Mouse (Mus musculus): ENCODE results near the gene Taf8. TPM values are rescaled to one million over a fixed set of nuclear protein-coding genes. Genes with fewer than 3 reads are reported as not detected.

Taf8 gene
- total RNA-seq, 2 experiments from 2014 or later = 14.6 to 17.1 TPM

GRCm38 (mm10) chr17:47466284-47466683 is 35.8 kb downstream of the Taf8 start:
- intact Hi-C loops (cut with DNase I) = no loop called here
- no peak for DNase-seq (ENCODE audit: low spot score in 2 of 2)

GRCm38 (mm10) chr17:47465016-47465415 is 37.1 kb downstream of the Taf8 start:
- intact Hi-C loops (cut with DNase I) = no loop called here
- no peak for DNase-seq (ENCODE audit: low spot score in 2 of 2)

- intact Hi-C loops (cut with DNase I) = no loop called here
- no peak for DNase-seq (ENCODE audit: low spot score in 2 of 2)
Measured at GRCm38 (mm10) chr17:47464248-47464965, 37.7 kb downstream of the Taf8 start.

GRCm38 (mm10) chr17:47462728-47463388 is 39.2 kb downstream of the Taf8 start:
- intact Hi-C loops (cut with DNase I) = no loop called here
- no peak for DNase-seq (ENCODE audit: low spot score in 2 of 2)

- intact Hi-C loops (cut with DNase I) = no loop called here
- DNase-seq (ENCODE audit: low spot score in 2 of 2) = no peak
Measured at GRCm38 (mm10) chr17:47462209-47462608, 39.9 kb downstream of the Taf8 start.

GRCm38 (mm10) chr17:47461688-47462087 is 40.4 kb downstream of the Taf8 start:
- DNase-seq (ENCODE audit: low spot score in 2 of 2) = no peak
- intact Hi-C loops (cut with DNase I) = no loop called here

GRCm38 (mm10) chr17:47459341-47459919 is 42.7 kb downstream of the Taf8 start:
- DNase-seq (ENCODE audit: low spot score in 2 of 2) = no peak
- intact Hi-C loops (cut with DNase I) = no loop called here

- intact Hi-C loops (cut with DNase I) = no loop called here
- no peak for DNase-seq (ENCODE audit: low spot score in 2 of 2)
Measured at GRCm38 (mm10) chr17:47458936-47459335, 43.2 kb downstream of the Taf8 start.

- no peak for DNase-seq (ENCODE audit: low spot score in 2 of 2)
- intact Hi-C loops (cut with DNase I) = no loop called here
Measured at GRCm38 (mm10) chr17:47458310-47458709, 43.8 kb downstream of the Taf8 start.

GRCm38 (mm10) chr17:47454675-47455074 is 47.4 kb downstream of the Taf8 start:
- peak; percentile 20 to 34 for DNase-seq (ENCODE audit: low spot score in 2 of 2)
- intact Hi-C loops (cut with DNase I) = no loop called here

GRCm38 (mm10) chr17:47452886-47453285 is 49.2 kb downstream of the Taf8 start:
- DNase-seq (ENCODE audit: low spot score in 2 of 2) = no peak
- intact Hi-C loops (cut with DNase I) = no loop called here

GRCm38 (mm10) chr17:47450880-47451565 is 51.1 kb downstream of the Taf8 start:
- intact Hi-C loops (cut with DNase I) = no loop called here

GRCm38 (mm10) chr17:47450239-47450638 is 51.9 kb downstream of the Taf8 start:
- intact Hi-C loops (cut with DNase I) = no loop called here
- DNase-seq (ENCODE audit: low spot score in 2 of 2) = no peak

More at GRCm38 (mm10) chr17:47450880-47451565, 51.1 kb downstream of the Taf8 start:
- DNase-seq (ENCODE audit: low spot score in 2 of 2) = no peak

GRCm38 (mm10) chr17:47449432-47449831 is 52.7 kb downstream of the Taf8 start:
- intact Hi-C loops (cut with DNase I) = no loop called here
- no peak for DNase-seq (ENCODE audit: low spot score in 2 of 2)

- intact Hi-C loops (cut with DNase I) = no loop called here
- no peak for DNase-seq (ENCODE audit: low spot score in 2 of 2)
Measured at GRCm38 (mm10) chr17:47448523-47449372, 53.3 kb downstream of the Taf8 start.

GRCm38 (mm10) chr17:47446561-47446960 is 55.5 kb downstream of the Taf8 start:
- no peak for DNase-seq (ENCODE audit: low spot score in 2 of 2)
- intact Hi-C loops (cut with DNase I) = no loop called here

GRCm38 (mm10) chr17:47446025-47446424 is 56.1 kb downstream of the Taf8 start:
- intact Hi-C loops (cut with DNase I) = no loop called here

GRCm38 (mm10) chr17:47445518-47445917 is 56.6 kb downstream of the Taf8 start:
- no peak for DNase-seq (ENCODE audit: low spot score in 2 of 2)
- intact Hi-C loops (cut with DNase I) = no loop called here

More at GRCm38 (mm10) chr17:47446025-47446424, 56.1 kb downstream of the Taf8 start:
- no peak for DNase-seq (ENCODE audit: low spot score in 2 of 2)

GRCm38 (mm10) chr17:47444113-47444512 is 58.0 kb downstream of the Taf8 start:
- DNase-seq (ENCODE audit: low spot score in 2 of 2) = no peak
- intact Hi-C loops (cut with DNase I) = no loop called here
